9 mouse cellular contexts compared by ENCODE assay signal in the genomic region with DNA sequence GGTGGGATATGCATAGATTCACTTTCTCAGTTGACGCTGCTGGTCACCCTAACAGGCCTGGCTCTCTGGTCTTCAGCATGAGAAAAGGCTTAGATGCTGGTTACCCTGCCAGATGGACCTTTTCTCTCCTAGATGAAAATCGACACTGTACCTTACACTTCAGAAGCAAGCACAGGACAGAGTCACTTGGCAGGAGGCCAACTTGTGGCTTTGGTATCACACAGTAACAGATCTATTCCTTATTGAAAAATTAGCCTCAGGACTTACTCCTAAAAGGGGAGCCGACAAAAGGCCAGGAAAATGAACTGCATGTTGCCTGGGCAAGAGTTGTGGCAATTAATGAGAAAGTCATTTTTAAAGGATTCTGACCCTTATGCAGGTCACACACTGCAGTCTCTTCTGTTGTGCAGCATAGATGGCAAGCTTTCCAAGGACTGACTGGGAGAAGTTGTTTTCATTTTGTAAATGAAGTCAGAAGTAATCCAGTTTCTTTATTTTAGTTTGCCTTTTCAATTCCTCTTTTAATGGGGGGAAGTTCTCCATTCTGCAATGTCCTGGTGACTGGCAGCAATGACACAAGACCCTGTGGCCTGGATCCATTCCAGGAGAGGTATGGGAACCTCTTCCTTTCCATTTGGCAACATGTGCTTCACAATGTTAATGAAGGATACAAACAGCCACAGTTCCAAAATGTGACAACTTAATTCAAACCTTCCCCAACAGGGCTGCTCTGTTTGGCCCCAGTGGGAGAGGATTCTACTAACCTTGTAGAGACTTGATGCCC. TPM values are rescaled to one million over a fixed set of nuclear protein-coding genes. Genes with fewer than 3 reads are reported as not detected.
DNase-seq lines count a peak whose midpoint lies in the region; ATAC-seq lines count a peak whose summit lies in the region.
"Had no signal": no experiment of that assay in that cellular context is flagged by ENCODE, and none has a peak within 500 bp of the region (broad histone marks: within the 10 kb centered on the region; RNA-seq: fewer than 3 reads in every experiment).

No protein-coding gene starts in this region.

- H3K4me1 ChIP-seq in midbrain, embryonic 16.5 days (ENCODE audit: control insufficient read depth, insufficient read depth, low read length): peaks cover 4% of the 10 kb centered on the region; the same call in 1 of the 2 replicates
- peaks cover 12% of the 10 kb centered on the region for H3K4me1 ChIP-seq in midbrain, embryonic 10.5 days
- peaks cover 91% of the 10 kb centered on the region for H3K4me1 ChIP-seq in liver, embryonic 13.5 days (replicated peaks)
- H3K4me1 ChIP-seq: neural tube, embryonic 12.5 days had no signal

- no peaks in the 10 kb centered on the region for H3K27me3 ChIP-seq in midbrain, embryonic 16.5 days (ENCODE audit: control insufficient read depth, insufficient read depth, low read depth, low read length)
- no peaks in the 10 kb centered on the region for H3K27me3 ChIP-seq in midbrain, embryonic 10.5 days (ENCODE audit: low read depth, poor library complexity, severe bottlenecking)
- no peaks in the 10 kb centered on the region for H3K27me3 ChIP-seq in liver, embryonic 13.5 days
- H3K27me3 ChIP-seq: neural tube, embryonic 12.5 days had no signal

- 0 out of 2 replicates have a peak, but pooled peaks have one; percentile 28 for ATAC-seq in midbrain, embryonic 16.5 days
- no peak for ATAC-seq in liver, embryonic 13.5 days (ENCODE audit: low read depth)

- 68% methylated on average over 3 of the region's 3 CpGs for WGBS in midbrain, embryonic 16.5 days
- WGBS in midbrain, embryonic 10.5 days: 85% methylated on average over 3 of the region's 3 CpGs
- 42% methylated on average over 3 of the region's 3 CpGs for WGBS in liver, embryonic 13.5 days (ENCODE audit: insufficient replicate concordance)

- H3K4me3 ChIP-seq in midbrain, embryonic 16.5 days (ENCODE audit: low read depth, low read length): no peak overlapping the region
- H3K4me3 ChIP-seq in midbrain, embryonic 10.5 days: no peak overlapping the region
- no peak overlapping the region for H3K4me3 ChIP-seq in liver, embryonic 13.5 days (replicated peaks)
- H3K4me3 ChIP-seq: neural tube, embryonic 12.5 days had no signal

- H3K27ac ChIP-seq in midbrain, embryonic 16.5 days (ENCODE audit: low read length): no peak overlapping the region
- no peak overlapping the region for H3K27ac ChIP-seq in midbrain, embryonic 10.5 days (replicated peaks)
- H3K27ac ChIP-seq in liver, embryonic 13.5 days: peak overlapping the region; percentile 96
- H3K27ac ChIP-seq: neural tube, embryonic 12.5 days had no signal

- peaks cover 3% of the 10 kb centered on the region; the same call in 1 of the 2 replicates for H3K36me3 ChIP-seq in midbrain, embryonic 16.5 days (ENCODE audit: control insufficient read depth, insufficient read depth, low read length)
- H3K36me3 ChIP-seq in midbrain, embryonic 10.5 days: peaks cover 40% of the 10 kb centered on the region
- H3K36me3 ChIP-seq in liver, embryonic 13.5 days: peaks cover 43% of the 10 kb centered on the region

- no peaks in the 10 kb centered on the region for H3K9me3 ChIP-seq in midbrain, embryonic 16.5 days (replicated peaks; ENCODE audit: control insufficient read depth, low read length, poor library complexity, severe bottlenecking)
- H3K9me3 ChIP-seq in midbrain, embryonic 10.5 days (replicated peaks): no peaks in the 10 kb centered on the region
- H3K9me3 ChIP-seq in liver, embryonic 13.5 days (replicated peaks): no peaks in the 10 kb centered on the region
- H3K9me3 ChIP-seq: neural tube, embryonic 12.5 days had no signal

- no peak overlapping the region for H3K9ac ChIP-seq in midbrain, embryonic 16.5 days (ENCODE audit: low read depth, low read length)
- H3K9ac ChIP-seq in liver, embryonic 13.5 days: peak overlapping the region; percentile 69
- H3K9ac ChIP-seq: neural tube, embryonic 12.5 days had no signal

- DNase-seq in adrenal gland, adult 2 months: peak; percentile 9
- DNase-seq in adrenal gland, adult 8-10 months: no peak
- no peak for DNase-seq in midbrain, embryonic 10.5 days (ENCODE audit: low spot score)
- peak; percentile 9 for DNase-seq in liver, embryonic 13.5 days
- peak; percentile 22 for DNase-seq in skeletal muscle tissue, adult 2 months (ENCODE audit: low read depth, low spot score)
- no peak for DNase-seq in left cerebral cortex, adult 8-10 months (ENCODE audit: low spot score in 2 of 2)
- DNase-seq in ovary, postnatal 14 days (ENCODE audit: low spot score): no peak

- H3K4me2 ChIP-seq in midbrain, embryonic 16.5 days (ENCODE audit: low read length): no peak overlapping the region
- peak overlapping the region; percentile 70 for H3K4me2 ChIP-seq in liver, embryonic 13.5 days
- H3K4me2 ChIP-seq: neural tube, embryonic 12.5 days had no signal

RNA-seq across cellular contexts. Expression of gene Vopp1, which starts 59.7 kb away (rescaled TPM):
- total RNA-seq in adrenal gland, adult 2 months (2021): 10 to 100 TPM; 12.7 to 17.3 TPM
- 8.5 and 10.6 TPM in 2 replicates for polyA plus RNA-seq in adrenal gland, adult 2 months (2012; rRNA removed)
- 10 to 100 TPM; 16.8 to 21.4 (median 17.2) TPM for total RNA-seq in adrenal gland, adult 8-10 months (2022)
- 254 and 266 TPM in 2 replicates for polyA plus RNA-seq in midbrain, embryonic 16.5 days (2015; fragmentation: Nextera tagmentation; extraction: Ambion mirVana)
- 61.6 and 72.9 TPM in 2 replicates for polyA plus RNA-seq in midbrain, embryonic 10.5 days (2016; fragmentation: Nextera tagmentation; extraction: Ambion mirVana)
- polyA plus RNA-seq in liver, embryonic 13.5 days (2015; fragmentation: Nextera tagmentation; extraction: Ambion mirVana): 43.7 and 50.6 TPM in 2 replicates
- total RNA-seq in left cerebral cortex, adult 8-10 months (2022): 100 to 1,000 TPM; 109 to 124 (median 114) TPM

Comparison
In these comparisons a context has a peak if more than half of its experiments do, and no peak if none do; other contexts are left out.
1. DNase-seq: peak in adrenal gland, adult 2 months (single experiment), liver, embryonic 13.5 days (single experiment) and skeletal muscle tissue, adult 2 months (single experiment); none in adrenal gland, adult 8-10 months (single experiment), midbrain, embryonic 10.5 days (single experiment), left cerebral cortex, adult 8-10 months (0 of 2) and ovary, postnatal 14 days (single experiment).